ENCODE assay signal across 8 mouse cellular contexts in genomic region chr1:128472022-128472712, GRCm38 (mm10). TPM values are rescaled to one million over a fixed set of nuclear protein-coding genes. Genes with fewer than 3 reads are reported as not detected.
A peak's percentile ranks its signal among the peaks of the same experiment; 100 is the strongest.
DNase-seq lines count a peak whose midpoint lies in the region; ATAC-seq and TF ChIP-seq lines count a peak whose summit lies in the region.

No protein-coding gene starts in this region.

- peak overlapping the region; percentile 63 for H3K4me2 ChIP-seq in hindbrain, embryonic 16.5 days (ENCODE audit: low read length)

- DNase-seq in adrenal gland, adult 2 months, result peak; percentile 51
- peak; percentile 66 for DNase-seq in gastrocnemius, postnatal 10 days
- peak; percentile 53 to 71 for DNase-seq in left cerebral cortex, adult 8-10 months (ENCODE audit: low spot score in 2 of 2)
- peak; percentile 67 to 77 for DNase-seq in lung, postnatal 4 days
- peak; percentile 68 to 69 for DNase-seq in right cerebral cortex, postnatal 36 days (ENCODE audit: low spot score in 2 of 2)
- no peak for DNase-seq in spleen, postnatal 10 days (ENCODE audit: low spot score in 2 of 2)

- under 1% methylated on average over 20 of the region's 20 CpGs for WGBS in hindbrain, embryonic 16.5 days

- 0 out of 2 replicates have a peak, but pooled peaks cover 2% of the 10 kb centered on the region for H3K4me1 ChIP-seq in cortical plate, adult 2 months (ENCODE audit: control insufficient read depth, insufficient read depth, low read length)
- H3K4me1 ChIP-seq in hindbrain, embryonic 16.5 days (ENCODE audit: control insufficient read depth, insufficient read depth, low read depth, low read length), result peaks cover 14% of the 10 kb centered on the region

- H3K9me3 ChIP-seq in hindbrain, embryonic 16.5 days (ENCODE audit: control insufficient read depth, low read length), result no peaks in the 10 kb centered on the region

- H3K9ac ChIP-seq in hindbrain, embryonic 16.5 days (ENCODE audit: low read depth, low read length), result peak overlapping the region; percentile 57

- H3K27me3 ChIP-seq in hindbrain, embryonic 16.5 days (replicated peaks; ENCODE audit: control insufficient read depth, insufficient read depth, low read length), result no peaks in the 10 kb centered on the region

- no peaks in the 10 kb centered on the region for H3K36me3 ChIP-seq in hindbrain, embryonic 16.5 days (ENCODE audit: control insufficient read depth, insufficient read depth, low read length)

- TF ChIP-seq CTCF in cortical plate, adult 2 months (IDR thresholded peaks at IDR 0.05; ENCODE audit: extremely low read depth, insufficient read depth, low read length), result no peak

- no peak overlapping the region for H3K27ac ChIP-seq in cortical plate, adult 2 months (ENCODE audit: insufficient read depth, low read length)
- peak overlapping the region; percentile 79 for H3K27ac ChIP-seq in hindbrain, embryonic 16.5 days (ENCODE audit: low read depth, low read length)

- peak overlapping the region; percentile 12; the same call in 1 of the 2 replicates for H3K4me3 ChIP-seq in cortical plate, adult 2 months (ENCODE audit: insufficient read depth, low read length)
- H3K4me3 ChIP-seq in hindbrain, embryonic 16.5 days (ENCODE audit: low read length), result peak overlapping the region; percentile 35

- ATAC-seq in hindbrain, embryonic 16.5 days, result peak; percentile 95

- TF ChIP-seq POLR2A in cortical plate, adult 2 months (IDR thresholded peaks at IDR 0.05; ENCODE audit: extremely low read depth, insufficient read depth, low read length), result no peak

RNA-seq across cellular contexts. Expression of gene Dars, which starts 55.0 kb away (rescaled TPM):
- 10 to 100 TPM; 81.7 to 98.0 TPM for total RNA-seq in adrenal gland, adult 2 months (2021)
- 10.4 and 12.8 TPM in 2 replicates for polyA plus RNA-seq in adrenal gland, adult 2 months (2012; rRNA removed)
- polyA plus RNA-seq in cortical plate, adult 2 months (2012; rRNA removed), result 42.1 and 43.3 TPM in 2 replicates
- total RNA-seq in gastrocnemius, postnatal 10 days (2021), result 10 to 100 TPM; 74.8 to 75.2 TPM
- 140 and 141 TPM in 2 replicates for polyA plus RNA-seq in hindbrain, embryonic 16.5 days (2015; fragmentation: Nextera tagmentation; extraction: Ambion mirVana)
- total RNA-seq in left cerebral cortex, adult 8-10 months (2022), result 10 to 100 TPM; 54.0 to 57.0 (median 55.8) TPM

Comparison
In these comparisons a context has a peak if more than half of its experiments do, and no peak if none do; other contexts are left out.
1. DNase-seq: peak in adrenal gland, adult 2 months (single experiment), gastrocnemius, postnatal 10 days (single experiment), left cerebral cortex, adult 8-10 months (2 of 2), lung, postnatal 4 days (2 of 2) and right cerebral cortex, postnatal 36 days (2 of 2); none in spleen, postnatal 10 days (0 of 2).